10 mouse cellular contexts compared by ENCODE assay signal in genomic region chr4:154093210-154093609, GRCm38 (mm10). TPM values are rescaled to one million over a fixed set of nuclear protein-coding genes. Genes with fewer than 3 reads are reported as not detected.
DNase-seq lines count a peak whose midpoint lies in the region; ATAC-seq and TF ChIP-seq lines count a peak whose summit lies in the region.
"Had no signal": no experiment of that assay in that cellular context is flagged by ENCODE, and none has a peak within 500 bp of the region (broad histone marks: within the 10 kb centered on the region; RNA-seq: fewer than 3 reads in every experiment).

No protein-coding gene starts in this region.

- peak; percentile 75; the same call in 1 of the 2 replicates for ATAC-seq in common myeloid progenitor, adult 5-6 weeks (replicated peaks; ENCODE audit: low read depth, poor library complexity, severe bottlenecking)
- ATAC-seq in lung, embryonic 14.5 days (ENCODE audit: insufficient read depth) = no peak
- no peak for ATAC-seq in hindbrain, embryonic 14.5 days (ENCODE audit: low FRiP score)

- TF ChIP-seq CTCF in lung, embryonic 14.5 days (IDR thresholded peaks at IDR 0.05; ENCODE audit: low read depth) = peak; percentile 63

- H3K4me2 ChIP-seq in lung, embryonic 14.5 days = no peak overlapping the region
- H3K4me2 ChIP-seq in hindbrain, embryonic 14.5 days (replicated peaks) = no peak overlapping the region
- H3K4me2 ChIP-seq: embryonic facial prominence, embryonic 12.5 days; limb, embryonic 12.5 days had no signal

- 16% methylated on average over 9 of the region's 9 CpGs for WGBS in heart, embryonic 10.5 days
- WGBS in lung, embryonic 14.5 days = 19% methylated on average over 9 of the region's 9 CpGs
- 27% methylated on average over 9 of the region's 9 CpGs for WGBS in hindbrain, embryonic 14.5 days

- intact Hi-C loops in heart, postnatal 10 days (cut with DNase I) = no loop called here

- H3K9me3 ChIP-seq in heart, embryonic 10.5 days = no peaks in the 10 kb centered on the region
- no peaks in the 10 kb centered on the region for H3K9me3 ChIP-seq in lung, embryonic 14.5 days (ENCODE audit: low read depth, low read length)
- no peaks in the 10 kb centered on the region for H3K9me3 ChIP-seq in hindbrain, embryonic 14.5 days (ENCODE audit: control insufficient read depth, low read length)
- H3K9me3 ChIP-seq: embryonic facial prominence, embryonic 12.5 days; limb, embryonic 12.5 days had no signal

- H3K27ac ChIP-seq in heart, embryonic 10.5 days = no peak overlapping the region
- H3K27ac ChIP-seq in lung, embryonic 14.5 days (ENCODE audit: low read depth) = no peak overlapping the region
- H3K27ac ChIP-seq in hindbrain, embryonic 14.5 days = no peak overlapping the region
- H3K27ac ChIP-seq: embryonic facial prominence, embryonic 12.5 days; limb, embryonic 12.5 days had no signal

- no peaks in the 10 kb centered on the region for H3K4me1 ChIP-seq in heart, embryonic 10.5 days
- H3K4me1 ChIP-seq in lung, embryonic 14.5 days (ENCODE audit: insufficient read depth) = no peaks in the 10 kb centered on the region
- H3K4me1 ChIP-seq in hindbrain, embryonic 14.5 days (replicated peaks; ENCODE audit: control insufficient read depth, insufficient read depth, low read length) = no peaks in the 10 kb centered on the region
- H3K4me1 ChIP-seq: embryonic facial prominence, embryonic 12.5 days; limb, embryonic 12.5 days had no signal

- H3K36me3 ChIP-seq in heart, embryonic 10.5 days = no peaks in the 10 kb centered on the region
- no peaks in the 10 kb centered on the region for H3K36me3 ChIP-seq in lung, embryonic 14.5 days (ENCODE audit: insufficient read depth)
- H3K36me3 ChIP-seq in hindbrain, embryonic 14.5 days (replicated peaks; ENCODE audit: control insufficient read depth, insufficient read depth) = no peaks in the 10 kb centered on the region
- H3K36me3 ChIP-seq: embryonic facial prominence, embryonic 12.5 days; limb, embryonic 12.5 days had no signal

- peaks cover 93% of the 10 kb centered on the region for H3K27me3 ChIP-seq in heart, embryonic 10.5 days (ENCODE audit: insufficient read depth, poor library complexity, severe bottlenecking)
- H3K27me3 ChIP-seq in lung, embryonic 14.5 days (ENCODE audit: insufficient read depth, low read length) = 0 out of 2 replicates have a peak, but pooled peaks cover 3% of the 10 kb centered on the region
- no peaks in the 10 kb centered on the region for H3K27me3 ChIP-seq in hindbrain, embryonic 14.5 days (ENCODE audit: control insufficient read depth, insufficient read depth, low read length)

- peak; percentile 8 to 36 for DNase-seq in heart, postnatal 10 days
- DNase-seq in heart, embryonic 10.5 days (ENCODE audit: low spot score) = no peak
- DNase-seq in urinary bladder, postnatal 25 days (ENCODE audit: low spot score) = peak; percentile 42
- no peak for DNase-seq in urinary bladder, adult 2 months (ENCODE audit: low spot score)
- DNase-seq in lung, embryonic 14.5 days = peak; percentile 8
- peak; percentile 30 for DNase-seq in thymus, postnatal 25 days
- DNase-seq in hindbrain, embryonic 14.5 days (ENCODE audit: low spot score) = no peak

- H3K9ac ChIP-seq in lung, embryonic 14.5 days = no peak overlapping the region
- no peak overlapping the region for H3K9ac ChIP-seq in hindbrain, embryonic 14.5 days
- H3K9ac ChIP-seq: embryonic facial prominence, embryonic 12.5 days; limb, embryonic 12.5 days had no signal

- H3K4me3 ChIP-seq in heart, embryonic 10.5 days = no peak overlapping the region
- H3K4me3 ChIP-seq in lung, embryonic 14.5 days (ENCODE audit: low read depth, low read length) = no peak overlapping the region
- H3K4me3 ChIP-seq in hindbrain, embryonic 14.5 days (replicated peaks; ENCODE audit: low read length) = no peak overlapping the region
- H3K4me3 ChIP-seq: embryonic facial prominence, embryonic 12.5 days; limb, embryonic 12.5 days had no signal

RNA-seq across cellular contexts. Expression of gene Trp73, which starts 46.8 kb away (rescaled TPM):
- total RNA-seq in heart, postnatal 10 days (2021) = under 1 TPM in 1 of 2 experiments, not detected in 1; 0.05 TPM
- 0.09 TPM in 1 of 2 replicates, not detected in the other for polyA plus RNA-seq in heart, embryonic 10.5 days (2016; fragmentation: Nextera tagmentation; extraction: Ambion mirVana)
- polyA plus RNA-seq in urinary bladder, adult 2 months (2012; rRNA removed) = 0.03 TPM in 1 of 2 replicates, not detected in the other
- total RNA-seq in common myeloid progenitor, adult 5-6 weeks (2017) = not detected in 2 replicates
- 0.17 and 0.84 TPM in 2 replicates for polyA plus RNA-seq in lung, embryonic 14.5 days (2014; fragmentation: Nextera tagmentation; extraction: Ambion mirVana)
- 0.68 and 0.96 TPM in 2 replicates for polyA plus RNA-seq in hindbrain, embryonic 14.5 days (2014; fragmentation: Nextera tagmentation; extraction: Ambion mirVana)

RNA-seq across cellular contexts. Expression of gene Wrap73, which starts 49.0 kb away (rescaled TPM):
- 10 to 100 TPM; 10.2 to 13.2 TPM for total RNA-seq in heart, postnatal 10 days (2021)
- polyA plus RNA-seq in heart, embryonic 10.5 days (2016; fragmentation: Nextera tagmentation; extraction: Ambion mirVana) = 27.7 and 33.2 TPM in 2 replicates
- 12.1 and 13.2 TPM in 2 replicates for polyA plus RNA-seq in urinary bladder, adult 2 months (2012; rRNA removed)
- 9.5 and 10.4 TPM in 2 replicates for total RNA-seq in common myeloid progenitor, adult 5-6 weeks (2017)
- 36.2 and 38.0 TPM in 2 replicates for polyA plus RNA-seq in lung, embryonic 14.5 days (2014; fragmentation: Nextera tagmentation; extraction: Ambion mirVana)
- polyA plus RNA-seq in hindbrain, embryonic 14.5 days (2014; fragmentation: Nextera tagmentation; extraction: Ambion mirVana) = 35.3 and 36.3 TPM in 2 replicates

RNA-seq across cellular contexts. Expression of gene Ccdc27, which starts 50.7 kb away (rescaled TPM):
- not detected for total RNA-seq in heart, postnatal 10 days (2021)
- polyA plus RNA-seq in heart, embryonic 10.5 days (2016; fragmentation: Nextera tagmentation; extraction: Ambion mirVana) = not detected in 2 replicates
- polyA plus RNA-seq in urinary bladder, adult 2 months (2012; rRNA removed) = not detected in 2 replicates
- total RNA-seq in common myeloid progenitor, adult 5-6 weeks (2017) = not detected in 2 replicates
- 0.08 TPM in 1 of 2 replicates, not detected in the other for polyA plus RNA-seq in lung, embryonic 14.5 days (2014; fragmentation: Nextera tagmentation; extraction: Ambion mirVana)
- not detected in 2 replicates for polyA plus RNA-seq in hindbrain, embryonic 14.5 days (2014; fragmentation: Nextera tagmentation; extraction: Ambion mirVana)
- polyA plus RNA-seq: embryonic facial prominence, embryonic 12.5 days; limb, embryonic 12.5 days had no signal

Comparison
In these comparisons a context has a peak if more than half of its experiments do, and no peak if none do; other contexts are left out.
1. DNase-seq: peak in heart, postnatal 10 days (2 of 2), urinary bladder, postnatal 25 days (single experiment), lung, embryonic 14.5 days (single experiment) and thymus, postnatal 25 days (single experiment); none in heart, embryonic 10.5 days (single experiment), urinary bladder, adult 2 months (single experiment) and hindbrain, embryonic 14.5 days (single experiment).